In the genomic region with DNA sequence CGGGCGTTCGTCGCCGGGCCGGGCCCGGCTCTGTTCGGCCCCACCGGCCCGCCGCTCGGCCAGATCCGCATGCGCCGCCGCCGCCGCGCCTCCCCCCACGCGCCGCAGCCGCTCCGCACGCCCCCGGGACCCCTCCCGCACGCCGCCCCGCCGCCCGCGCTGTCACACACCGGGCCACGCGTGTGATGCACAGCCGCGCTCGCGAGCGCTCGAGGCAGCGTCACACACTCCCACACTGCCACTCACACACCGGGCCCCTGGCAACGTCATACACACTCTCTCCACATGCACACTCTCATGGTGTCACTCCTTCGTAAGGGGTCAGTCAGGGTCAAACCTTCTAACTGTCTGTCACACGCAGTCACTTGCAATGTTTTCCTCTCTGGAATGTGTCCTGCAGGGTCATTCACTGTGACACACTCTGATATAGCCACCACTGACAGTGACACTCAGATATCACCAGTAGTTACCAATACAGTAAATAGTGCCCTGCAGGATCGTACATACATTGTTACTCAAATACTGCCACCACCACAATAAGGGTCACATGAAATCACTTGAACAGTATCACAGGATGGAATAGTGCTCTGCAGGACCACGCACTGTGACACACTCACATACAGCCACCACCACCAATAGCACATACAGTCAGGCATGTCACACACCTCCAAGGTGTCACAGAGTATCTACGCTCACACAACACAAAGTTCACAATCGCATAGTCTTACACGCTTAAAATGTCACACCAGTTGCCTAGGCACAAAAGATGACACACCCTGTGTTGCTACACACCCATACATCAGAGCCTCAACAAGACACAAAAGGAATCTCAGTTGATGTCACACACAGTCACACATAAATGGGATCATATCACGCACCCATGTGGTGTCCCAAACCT, we compare ENCODE assay signal across 8 mouse cellular contexts. TPM values are rescaled to one million over a fixed set of nuclear protein-coding genes. Genes with fewer than 3 reads are reported as not detected.
DNase-seq lines count a peak whose midpoint lies in the region; ATAC-seq and TF ChIP-seq lines count a peak whose summit lies in the region.

No protein-coding gene starts in this region.

- TF ChIP-seq CTCF in G1E (IDR thresholded peaks at IDR 0.05; ENCODE audit: low read depth, low read length) = no peak
- no peak for TF ChIP-seq CTCF in liver, embryonic 14.5 days (IDR thresholded peaks at IDR 0.05; ENCODE audit: low read depth)

- H3K4me2 ChIP-seq in liver, embryonic 14.5 days (ENCODE audit: low read depth) = peak overlapping the region; percentile 66

- peak overlapping the region; percentile 79 for H3K4me3 ChIP-seq in G1E (ENCODE audit: low read depth, low read length)
- H3K4me3 ChIP-seq in liver, embryonic 14.5 days (ENCODE audit: insufficient read depth in 1 of 2, low read depth in 2 of 2, low read length in 2 of 2) = peak overlapping the region; percentile 49 to 57

- H3K9ac ChIP-seq in liver, embryonic 14.5 days (replicated peaks) = peak overlapping the region; percentile 34

- WGBS in liver, embryonic 14.5 days (ENCODE audit: insufficient replicate concordance) = 9% methylated on average over 44 of the region's 53 CpGs

- H3K4me1 ChIP-seq in G1E (ENCODE audit: insufficient read depth, low read depth, low read length) = peaks cover 49% of the 10 kb centered on the region
- peaks cover 19 to 21% of the 10 kb centered on the region in 2 experiments for H3K4me1 ChIP-seq in liver, embryonic 14.5 days (replicated peaks; ENCODE audit: control insufficient read depth in 2 of 2, insufficient read depth in 2 of 2, low read length in 1 of 2)

- peak; percentile 69 for DNase-seq in CD4-positive helper T cell, adult 2 months (ENCODE audit: low read depth, low spot score)
- DNase-seq in G1E (ENCODE audit: low spot score) = no peak
- peak; percentile 58 to 69 for DNase-seq in cerebellum, postnatal 36 days
- DNase-seq in heart, adult 9 months (ENCODE audit: low spot score in 2 of 2) = peak; percentile 17 to 21
- peak; percentile 13 for DNase-seq in kidney, postnatal 14 days
- DNase-seq in liver, embryonic 14.5 days (ENCODE audit: low read depth in 3 of 3, low spot score in 3 of 3) = no peak
- peak; percentile 52 for DNase-seq in retina, embryonic 14.5 days (ENCODE audit: low spot score)
- no peak for DNase-seq in ovary, postnatal 36 days (ENCODE audit: low spot score)

- peaks cover 11% of the 10 kb centered on the region for H3K36me3 ChIP-seq in G1E (replicated peaks)
- H3K36me3 ChIP-seq in liver, embryonic 14.5 days (replicated peaks; ENCODE audit: control insufficient read depth, insufficient read depth, low read depth) = peaks cover 23% of the 10 kb centered on the region

- no peak overlapping the region for H3K27ac ChIP-seq in liver, embryonic 14.5 days

- H3K27me3 ChIP-seq in G1E (ENCODE audit: insufficient read depth, low read length) = peaks cover 12% of the 10 kb centered on the region
- H3K27me3 ChIP-seq in liver, embryonic 14.5 days (ENCODE audit: control insufficient read depth, insufficient read depth, low read length) = peaks cover 30% of the 10 kb centered on the region

- H3K9me3 ChIP-seq in G1E (replicated peaks) = no peaks in the 10 kb centered on the region
- no peaks in the 10 kb centered on the region for H3K9me3 ChIP-seq in liver, embryonic 14.5 days (ENCODE audit: control insufficient read depth, low read length)

- ATAC-seq in G1E (ENCODE audit: extremely low read depth, insufficient number of reproducible peaks, low FRiP score, poor library complexity, severe bottlenecking) = no peak
- no peak for ATAC-seq in liver, embryonic 14.5 days (ENCODE audit: insufficient read depth)

- TF ChIP-seq EP300 in liver, embryonic 14.5 days (IDR thresholded peaks at IDR 0.05; ENCODE audit: low read depth) = no peak

RNA-seq across cellular contexts. Expression of a gene that starts 0.7 kb away (rescaled TPM):
- 0.92 and 2.9 TPM in 2 replicates for total RNA-seq in G1E (2014; fragmentation: Nextera tagmentation)
- total RNA-seq in G1E (2017) = 1.1 and 1.2 TPM in 2 replicates
- polyA plus RNA-seq in G1E (2012) = 0.91 and 1.1 TPM in 2 replicates
- polyA plus RNA-seq in liver, embryonic 14.5 days (2012; rRNA removed) = 0.06 TPM in 2 replicates
- 0.05 and 0.06 TPM in 2 replicates for polyA plus RNA-seq in liver, embryonic 14.5 days (2014; fragmentation: Nextera tagmentation; extraction: Ambion mirVana)

RNA-seq across cellular contexts. Expression of a gene that starts 1.0 kb away (rescaled TPM):
- 438 and 479 TPM in 2 replicates for total RNA-seq in G1E (2014; fragmentation: Nextera tagmentation)
- 212 and 254 TPM in 2 replicates for total RNA-seq in G1E (2017)
- 394 and 460 TPM in 2 replicates for polyA plus RNA-seq in G1E (2012)
- polyA plus RNA-seq in liver, embryonic 14.5 days (2012; rRNA removed) = 673 and 878 TPM in 2 replicates
- 1,114 and 1,162 TPM in 2 replicates for polyA plus RNA-seq in liver, embryonic 14.5 days (2014; fragmentation: Nextera tagmentation; extraction: Ambion mirVana)

RNA-seq across cellular contexts. Expression of a gene that starts 26.8 kb away (rescaled TPM):
- 5.2 and 9.0 TPM in 2 replicates for total RNA-seq in G1E (2014; fragmentation: Nextera tagmentation)
- 15.8 and 18.1 TPM in 2 replicates for total RNA-seq in G1E (2017)
- polyA plus RNA-seq in G1E (2012) = 24.0 and 27.0 TPM in 2 replicates
- 22.6 and 24.0 TPM in 2 replicates for polyA plus RNA-seq in liver, embryonic 14.5 days (2012; rRNA removed)
- polyA plus RNA-seq in liver, embryonic 14.5 days (2014; fragmentation: Nextera tagmentation; extraction: Ambion mirVana) = 22.5 and 25.3 TPM in 2 replicates

RNA-seq across cellular contexts. Expression of a gene that starts 39.9 kb away (rescaled TPM):
- total RNA-seq in G1E (2014; fragmentation: Nextera tagmentation) = 18.5 and 18.6 TPM in 2 replicates
- total RNA-seq in G1E (2017) = 62.3 and 63.1 TPM in 2 replicates
- 56.9 and 75.3 TPM in 2 replicates for polyA plus RNA-seq in G1E (2012)
- polyA plus RNA-seq in liver, embryonic 14.5 days (2012; rRNA removed) = 9.9 and 13.5 TPM in 2 replicates
- 19.7 and 20.3 TPM in 2 replicates for polyA plus RNA-seq in liver, embryonic 14.5 days (2014; fragmentation: Nextera tagmentation; extraction: Ambion mirVana)

RNA-seq across cellular contexts. Expression of a gene that starts 52.4 kb away (rescaled TPM):
- total RNA-seq in G1E (2014; fragmentation: Nextera tagmentation) (1.5 and 1.7 TPM in 2 replicates), G1E (2017) (0.93 and 1.3 TPM in 2 replicates)
- polyA plus RNA-seq in G1E (2012) = 2.3 and 2.7 TPM in 2 replicates
- polyA plus RNA-seq in liver, embryonic 14.5 days (2012; rRNA removed) = 0.55 and 0.73 TPM in 2 replicates
- 0.23 and 0.29 TPM in 2 replicates for polyA plus RNA-seq in liver, embryonic 14.5 days (2014; fragmentation: Nextera tagmentation; extraction: Ambion mirVana)

Comparison
In these comparisons a context has a peak if more than half of its experiments do, and no peak if none do; other contexts are left out.
1. DNase-seq: peak in CD4-positive helper T cell, adult 2 months (single experiment), cerebellum, postnatal 36 days (2 of 2), heart, adult 9 months (2 of 2), kidney, postnatal 14 days (single experiment) and retina, embryonic 14.5 days (single experiment); none in G1E (single experiment), liver, embryonic 14.5 days (0 of 3) and ovary, postnatal 36 days (single experiment).